Mouse (Mus musculus): Measurements from ENCODE around the gene H3f3b.
A peak's percentile ranks its signal among the peaks of the same experiment; 100 is the strongest.

Gene H3f3b

DNA sequence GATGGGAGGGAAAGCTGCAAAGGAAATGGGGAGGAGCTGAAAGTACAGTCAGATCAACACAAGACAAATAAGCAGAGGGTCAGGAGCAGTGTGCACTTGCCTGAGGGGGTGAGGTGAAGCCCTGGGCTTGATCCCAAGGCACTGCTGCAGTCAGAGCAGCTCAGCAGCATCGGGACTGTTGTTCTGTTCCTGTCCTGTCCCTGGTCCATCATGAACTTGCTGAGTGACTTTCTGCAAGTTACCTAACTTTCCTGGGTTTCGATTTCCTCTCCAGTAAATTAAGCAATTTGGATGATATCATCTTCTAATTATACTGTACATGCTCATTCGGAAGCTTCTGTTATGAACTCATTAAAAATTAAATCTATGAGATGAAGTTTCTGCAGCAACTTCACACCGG lies at the start of gene H3f3b:
Gene H3f3b, minus strand, starts transcription at position 207 of the 400 bp plus-strand sequence.
- DNase-seq (ENCODE audit: low read depth in 2 of 2, low spot score in 2 of 2), result no peak

DNA sequence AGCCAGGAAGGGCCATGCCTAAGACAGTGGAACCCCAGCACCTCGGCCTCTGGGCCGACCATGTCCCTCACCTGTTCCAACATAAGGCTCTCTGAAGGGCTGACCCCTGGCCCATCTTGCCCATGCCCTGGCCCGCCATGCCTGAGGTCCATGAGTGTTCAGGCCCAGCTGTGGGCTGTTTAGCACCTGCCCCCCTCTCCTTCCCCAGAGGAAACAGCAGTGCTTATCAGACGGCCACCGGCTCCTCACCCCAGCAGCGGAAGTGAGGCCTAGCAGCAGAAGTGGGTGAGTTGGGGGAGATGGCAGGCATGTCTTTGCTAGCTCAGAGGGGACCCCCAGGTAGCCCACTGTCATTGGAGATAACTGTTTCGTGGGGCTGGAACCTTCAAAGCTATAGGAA lies 49.1 kb upstream of the H3f3b start:
- peak; percentile 15 to 39 for DNase-seq (ENCODE audit: low read depth in 2 of 2, low spot score in 2 of 2)

DNA sequence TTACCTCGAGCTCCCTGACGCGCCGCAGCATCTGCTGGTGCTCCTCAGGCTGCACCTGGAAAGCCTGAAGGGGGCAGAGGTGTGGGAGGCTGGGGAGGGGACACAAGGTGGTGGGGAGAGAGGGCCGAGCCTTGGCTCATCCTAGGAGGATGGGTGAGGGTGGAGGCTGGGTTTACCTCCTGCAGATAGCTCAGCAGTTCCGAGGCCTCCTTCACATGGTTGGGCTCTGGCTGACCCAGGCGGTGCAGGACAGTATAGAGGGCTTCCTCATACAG lies 48.4 kb upstream of the H3f3b start:
- DNase-seq (ENCODE audit: low read depth in 2 of 2, low spot score in 2 of 2), result no peak

DNA sequence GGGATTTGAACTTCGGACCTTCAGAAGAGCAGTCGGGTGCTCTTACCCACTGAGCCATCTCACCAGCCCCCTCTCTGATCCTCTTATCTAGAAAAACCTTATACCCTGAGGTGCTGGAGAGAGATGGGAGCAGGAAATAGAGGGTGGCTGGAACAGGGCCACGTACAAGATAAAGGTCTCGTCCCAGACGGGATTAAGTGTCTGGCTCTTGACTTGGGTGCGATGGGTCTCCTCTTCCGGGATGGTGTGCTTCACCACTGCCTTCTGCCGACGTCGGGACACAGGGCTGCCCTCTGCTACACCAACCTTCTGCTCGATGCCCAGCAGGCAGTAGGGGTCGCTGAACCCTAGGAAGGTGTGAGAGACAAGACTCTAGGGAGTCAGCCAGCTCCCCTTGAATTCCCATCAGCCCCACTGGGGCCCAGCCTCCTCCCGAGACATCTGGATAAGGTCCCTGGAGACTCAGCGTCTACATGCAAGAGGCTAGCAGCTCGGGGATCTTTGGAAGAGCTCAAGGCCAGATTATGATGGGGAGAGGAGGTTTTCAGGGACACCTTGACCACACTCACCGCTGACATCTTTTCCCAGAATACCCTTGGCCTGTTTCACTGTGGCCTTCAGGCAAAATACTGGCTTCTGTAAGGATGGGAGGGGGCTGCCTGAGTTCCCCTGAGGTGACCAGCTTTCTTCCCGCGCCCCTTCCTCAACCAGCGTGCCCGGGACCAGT lies 47.9 kb upstream of the H3f3b start:
- DNase-seq (ENCODE audit: low read depth in 2 of 2, low spot score in 2 of 2), result no peak

DNA sequence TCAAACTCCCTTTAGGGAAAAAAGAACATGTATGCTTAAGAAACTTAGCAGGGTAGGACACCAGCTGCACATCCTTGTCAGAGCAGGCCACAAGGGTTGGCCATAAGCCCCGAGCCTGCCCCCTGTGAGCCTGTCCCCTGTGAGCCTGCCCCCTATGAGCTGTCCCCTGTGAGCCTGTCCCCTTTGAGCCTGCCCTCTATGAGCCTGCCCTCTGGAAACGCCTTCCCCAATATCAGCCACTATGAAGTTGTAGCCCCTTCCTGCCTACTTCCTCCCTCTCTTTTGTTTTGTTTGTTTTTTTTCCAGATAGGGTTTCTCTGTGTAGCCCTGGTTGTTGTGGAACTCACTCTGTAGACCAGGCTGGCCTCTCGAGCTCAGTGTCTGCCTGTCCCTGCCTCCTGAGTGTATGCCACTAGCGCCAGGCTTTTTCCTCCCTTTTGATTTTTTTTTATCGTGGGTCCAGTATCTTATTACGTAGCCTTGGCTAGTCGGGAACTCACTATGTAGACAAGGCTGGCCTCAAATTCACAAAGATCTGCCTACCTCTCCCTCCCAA lies 46.8 kb upstream of the H3f3b start:
- no peak for DNase-seq (ENCODE audit: low read depth in 2 of 2, low spot score in 2 of 2)

DNA sequence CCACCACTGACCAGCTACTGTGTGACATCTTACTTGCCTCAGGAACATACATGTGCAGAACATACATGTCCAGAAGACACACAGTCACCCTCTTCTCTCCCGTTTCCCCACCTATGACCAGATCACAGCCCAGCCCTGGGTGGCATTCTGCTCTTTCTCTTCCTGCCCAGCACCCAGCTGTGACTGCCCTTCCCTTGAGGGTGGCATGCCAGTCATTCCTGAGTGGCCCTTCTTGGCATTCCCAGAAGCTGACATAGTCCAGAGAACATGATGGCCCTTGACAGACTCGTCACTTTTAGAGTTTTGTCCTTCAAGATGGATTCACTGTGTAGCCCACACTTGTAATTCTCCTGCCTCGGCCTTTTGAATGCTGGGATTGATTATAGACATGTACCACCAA lies 44.8 kb upstream of the H3f3b start:
- no peak for DNase-seq (ENCODE audit: low read depth in 2 of 2, low spot score in 2 of 2)

DNA sequence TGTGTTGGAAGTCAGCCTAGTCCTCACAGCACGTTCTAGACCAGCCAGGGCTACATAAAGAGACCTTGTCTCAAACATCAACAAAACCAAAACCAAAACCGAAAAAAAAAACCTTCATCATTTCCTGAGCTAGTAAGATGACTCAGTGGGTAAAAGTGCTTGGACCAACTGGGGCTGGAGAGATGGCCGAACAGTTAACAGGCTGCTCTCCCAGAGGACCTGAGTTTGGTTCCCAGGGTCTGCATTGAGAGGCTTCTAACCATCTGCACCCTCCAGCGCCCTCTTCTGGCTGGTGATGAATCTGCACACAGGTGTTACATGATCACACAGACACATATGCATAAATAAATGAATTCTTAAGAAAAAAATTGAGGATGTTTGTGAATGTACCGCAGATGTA lies 43.7 kb upstream of the H3f3b start:
- DNase-seq (ENCODE audit: low read depth in 2 of 2, low spot score in 2 of 2), result peak; percentile 36 to 52

DNA sequence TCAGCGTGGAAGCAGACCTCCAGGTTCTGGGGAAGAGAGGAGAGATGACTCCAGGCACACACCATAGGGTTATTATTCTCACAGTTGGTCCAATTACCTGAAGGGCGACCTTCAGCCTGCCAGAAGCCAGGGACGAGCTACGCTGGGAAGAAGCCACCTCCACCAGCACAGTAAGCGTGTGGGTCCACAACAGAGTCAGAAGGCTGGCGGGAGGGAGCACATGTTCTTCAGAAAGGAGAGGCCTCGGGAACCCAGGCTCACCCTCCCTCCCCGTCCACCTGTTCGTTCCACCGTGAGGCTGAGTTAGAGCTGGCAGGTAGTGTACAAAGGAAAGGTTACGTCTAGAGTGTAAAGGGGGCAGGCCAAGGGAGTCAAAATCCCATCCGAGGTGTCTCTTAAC lies 37.6 kb upstream of the H3f3b start:
- no peak for DNase-seq (ENCODE audit: low read depth in 2 of 2, low spot score in 2 of 2)

DNA sequence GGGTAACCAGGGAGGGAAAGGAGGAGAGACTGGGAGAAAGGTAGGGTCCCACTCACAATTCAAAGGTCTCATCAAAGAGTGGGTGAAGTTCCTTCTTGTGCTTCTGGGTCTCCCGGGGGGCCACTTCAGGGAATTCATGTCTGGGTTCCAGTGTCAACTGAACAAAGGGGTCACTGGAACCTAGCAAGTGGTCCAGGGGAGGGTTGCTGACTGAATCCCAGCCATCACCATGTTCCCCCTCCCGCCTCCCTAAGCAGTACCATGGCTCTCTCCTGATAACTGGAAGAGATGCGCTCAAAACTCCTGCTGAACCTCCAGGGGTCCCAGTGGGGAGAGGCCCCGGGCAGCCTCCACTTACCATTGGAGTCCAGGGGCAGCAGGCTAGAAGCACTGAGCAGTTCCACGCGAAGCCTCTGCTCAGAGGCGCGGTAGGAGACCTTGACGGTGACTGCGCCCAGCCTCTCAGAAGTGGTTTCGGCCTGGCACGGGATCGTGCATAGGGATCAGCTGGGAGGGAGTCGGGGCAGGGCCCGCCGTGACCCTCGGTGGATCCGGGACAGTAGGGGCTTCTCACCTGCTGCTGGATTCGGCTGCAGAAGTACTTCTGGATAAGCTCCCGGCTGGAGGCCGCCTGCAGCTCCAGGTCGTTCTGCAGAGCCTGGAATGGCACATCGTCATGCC lies 36.6 kb upstream of the H3f3b start:
- DNase-seq (ENCODE audit: low read depth in 2 of 2, low spot score in 2 of 2), result no peak

DNA sequence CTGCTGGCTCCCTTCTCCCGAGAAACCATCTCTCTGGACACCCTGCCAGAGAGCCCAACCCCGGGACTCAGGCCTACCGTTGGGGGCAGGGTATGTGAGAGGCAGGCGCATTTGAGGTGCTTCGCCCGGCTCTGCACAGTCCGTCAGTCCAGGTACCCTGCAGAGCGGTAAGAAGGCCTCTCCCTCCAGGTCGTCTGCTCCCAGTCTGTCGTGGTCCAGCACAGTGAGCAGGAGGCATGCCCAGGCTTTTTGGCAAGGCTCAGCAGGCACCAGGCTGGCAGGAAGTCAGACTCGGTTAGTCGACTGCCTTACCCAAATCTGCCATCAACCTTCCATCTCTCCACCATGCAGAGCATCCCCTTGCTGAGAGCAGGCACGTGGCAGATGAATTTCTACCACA lies 35.8 kb upstream of the H3f3b start:
- no peak for DNase-seq (ENCODE audit: low read depth in 2 of 2, low spot score in 2 of 2)

DNA sequence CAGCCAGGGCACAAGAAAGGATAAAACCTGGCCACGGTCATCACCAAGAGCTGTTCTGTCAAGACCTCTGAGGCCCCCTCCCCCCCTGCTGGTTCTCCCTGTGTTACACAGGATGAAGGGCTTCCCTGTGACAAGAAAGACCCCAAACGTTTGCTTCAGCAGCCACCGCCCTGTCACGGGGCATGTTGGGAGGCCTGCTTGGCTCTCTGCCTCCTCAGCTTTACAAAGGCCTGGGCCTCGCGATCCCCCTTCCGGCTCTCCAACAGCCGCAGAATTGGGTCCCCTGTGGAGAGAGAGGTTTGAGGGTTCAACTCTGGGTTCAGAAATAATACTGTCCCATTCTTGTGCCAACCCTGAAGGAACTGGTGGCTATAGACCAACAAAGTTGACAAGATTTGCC lies 34.8 kb upstream of the H3f3b start:
- DNase-seq (ENCODE audit: low read depth in 2 of 2, low spot score in 2 of 2), result no peak

DNA sequence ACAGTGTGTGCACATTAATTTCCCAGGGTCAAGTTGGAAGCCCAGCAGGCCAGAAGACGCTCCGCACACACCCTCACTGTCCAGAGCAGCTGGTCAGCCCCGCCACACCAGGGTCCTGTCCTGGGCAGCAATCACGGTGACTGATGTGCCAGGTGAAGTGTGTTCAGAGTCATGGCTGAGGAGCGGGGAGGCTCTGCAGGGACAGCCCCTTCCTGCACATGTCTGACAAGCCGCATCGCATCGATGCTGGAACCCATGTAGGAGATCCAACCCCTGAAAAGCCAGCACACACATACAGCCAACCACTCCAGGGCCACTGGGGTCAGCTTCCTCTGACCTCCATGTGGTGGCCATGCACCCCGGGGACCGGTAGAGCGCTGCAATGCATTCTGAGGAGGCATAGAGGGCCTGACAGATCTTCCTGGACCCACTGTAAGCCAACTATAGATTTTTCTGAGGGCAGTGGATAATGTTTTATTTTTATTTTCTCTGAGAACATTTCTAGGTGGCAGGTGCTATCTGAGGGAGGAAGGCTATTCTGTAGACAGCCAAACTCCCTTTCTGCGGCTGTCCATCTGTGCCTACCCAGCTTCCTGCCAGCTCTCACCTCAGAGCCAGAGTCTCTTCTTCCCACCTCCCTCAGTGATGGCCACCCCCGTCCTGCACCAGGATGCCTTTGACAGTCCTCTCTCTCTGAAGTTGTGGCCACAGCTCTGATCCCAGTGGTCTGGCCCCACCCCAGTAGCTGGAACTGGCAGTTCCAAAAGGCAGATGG lies 34.1 kb upstream of the H3f3b start:
- DNase-seq (ENCODE audit: low read depth in 2 of 2, low spot score in 2 of 2), result no peak

DNA sequence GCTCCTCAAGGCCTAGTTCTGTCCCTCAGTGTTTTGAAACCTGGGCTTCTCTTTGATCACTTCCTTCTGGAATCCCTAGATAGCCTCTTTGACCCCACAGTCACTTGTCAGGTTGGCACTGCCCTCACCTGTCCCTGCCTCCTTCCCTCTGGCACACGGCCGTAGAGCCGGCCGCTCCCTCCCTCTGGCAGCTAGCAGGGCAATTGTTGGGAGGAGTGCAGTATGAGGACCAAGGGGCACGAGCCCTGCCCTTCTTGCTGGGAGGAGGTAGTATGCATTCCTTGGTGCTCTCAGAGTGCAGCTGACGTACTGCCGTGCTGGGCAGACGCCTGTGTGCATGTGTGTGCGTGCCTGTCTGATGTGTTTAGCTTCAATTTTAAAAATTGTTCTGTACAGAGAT lies 32.8 kb upstream of the H3f3b start:
- DNase-seq (ENCODE audit: low read depth in 2 of 2, low spot score in 2 of 2), result no peak

DNA sequence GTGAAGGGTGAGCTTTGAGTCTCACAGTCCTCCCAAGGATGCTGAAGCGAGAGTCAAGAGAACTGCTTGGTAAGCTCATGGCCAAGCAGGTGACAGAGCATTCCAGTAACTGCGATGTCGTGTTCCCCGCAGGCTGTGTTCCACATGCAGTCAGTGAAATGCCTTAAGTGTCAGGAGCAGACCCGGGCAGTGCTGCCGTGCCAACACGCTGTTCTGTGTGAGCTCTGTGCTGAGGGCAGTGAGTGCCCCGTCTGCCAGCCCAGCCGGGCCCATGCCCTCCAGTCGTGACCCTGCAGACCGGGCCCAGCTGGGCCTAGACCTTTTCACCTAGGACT lies 31.9 kb upstream of the H3f3b start:
- no peak for DNase-seq (ENCODE audit: low read depth in 2 of 2, low spot score in 2 of 2)

DNA sequence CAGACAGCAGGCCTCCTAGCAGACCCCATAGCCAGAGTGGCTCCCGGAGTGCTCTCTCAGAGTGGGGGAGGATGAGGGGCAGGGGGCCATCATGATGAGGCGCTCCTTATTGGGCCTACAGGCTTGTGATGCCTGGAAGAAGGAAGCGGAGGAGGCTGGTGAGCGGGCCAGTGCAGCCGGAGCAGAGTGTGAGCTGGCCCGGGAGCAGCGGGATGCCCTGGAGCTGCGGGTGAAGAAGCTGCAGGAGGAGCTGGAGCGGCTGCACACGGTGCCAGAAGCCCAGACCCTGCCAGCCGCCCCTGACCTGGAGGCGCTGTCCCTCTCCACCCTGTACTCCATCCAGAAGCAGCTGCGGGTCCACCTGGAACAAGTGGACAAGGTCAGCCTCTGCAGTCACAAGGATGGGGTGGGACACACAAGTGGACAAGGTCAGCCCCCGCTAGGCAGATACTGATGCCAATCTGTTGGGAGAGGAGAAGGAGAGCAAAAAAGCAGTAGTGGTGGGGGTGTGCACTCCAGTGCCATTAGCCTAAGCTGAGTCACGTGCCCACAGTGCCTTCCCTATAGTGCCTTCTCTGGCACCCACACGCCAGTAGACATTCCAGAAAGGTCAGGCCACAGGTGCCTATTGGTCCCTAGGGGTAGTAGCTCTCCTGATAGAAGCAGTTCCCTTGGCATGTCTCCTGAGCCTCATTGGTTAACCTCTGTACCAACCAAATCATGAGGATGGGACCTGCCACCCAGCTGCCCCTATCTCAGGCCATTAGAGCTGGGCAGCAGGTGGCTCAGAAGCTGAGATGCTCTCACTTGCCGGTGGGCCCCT lies 31.3 kb upstream of the H3f3b start:
- no peak for DNase-seq (ENCODE audit: low read depth in 2 of 2, low spot score in 2 of 2)

DNA sequence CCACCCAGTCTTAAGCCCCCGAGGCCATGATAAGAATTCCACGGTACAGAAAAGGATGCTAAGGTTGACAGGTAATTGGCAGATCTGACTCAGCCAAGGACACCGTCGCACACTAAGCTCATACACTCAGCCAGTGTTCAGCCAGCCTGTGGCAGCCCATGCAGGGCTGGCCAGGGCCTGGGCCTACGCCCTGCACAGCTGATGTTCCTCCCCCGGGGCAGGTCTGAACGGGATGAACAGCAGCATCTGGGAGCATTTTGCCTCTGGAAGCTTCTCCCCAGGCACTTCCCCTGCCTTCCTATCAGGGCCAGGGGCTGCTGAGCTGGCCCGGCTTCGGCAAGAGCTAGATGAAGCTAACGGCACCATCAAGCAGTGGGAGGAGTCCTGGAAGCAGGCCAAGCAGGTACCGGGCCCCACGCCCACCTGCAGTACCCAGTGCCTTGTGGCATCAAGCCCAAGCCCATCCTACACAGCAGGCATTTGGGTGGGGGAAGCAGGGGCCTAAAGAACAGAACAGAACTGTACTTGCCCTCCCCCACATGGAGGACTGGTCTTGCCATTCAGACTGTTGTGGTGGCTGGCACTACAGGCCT lies 30.4 kb upstream of the H3f3b start:
- DNase-seq (ENCODE audit: low read depth in 2 of 2, low spot score in 2 of 2), result no peak

DNA sequence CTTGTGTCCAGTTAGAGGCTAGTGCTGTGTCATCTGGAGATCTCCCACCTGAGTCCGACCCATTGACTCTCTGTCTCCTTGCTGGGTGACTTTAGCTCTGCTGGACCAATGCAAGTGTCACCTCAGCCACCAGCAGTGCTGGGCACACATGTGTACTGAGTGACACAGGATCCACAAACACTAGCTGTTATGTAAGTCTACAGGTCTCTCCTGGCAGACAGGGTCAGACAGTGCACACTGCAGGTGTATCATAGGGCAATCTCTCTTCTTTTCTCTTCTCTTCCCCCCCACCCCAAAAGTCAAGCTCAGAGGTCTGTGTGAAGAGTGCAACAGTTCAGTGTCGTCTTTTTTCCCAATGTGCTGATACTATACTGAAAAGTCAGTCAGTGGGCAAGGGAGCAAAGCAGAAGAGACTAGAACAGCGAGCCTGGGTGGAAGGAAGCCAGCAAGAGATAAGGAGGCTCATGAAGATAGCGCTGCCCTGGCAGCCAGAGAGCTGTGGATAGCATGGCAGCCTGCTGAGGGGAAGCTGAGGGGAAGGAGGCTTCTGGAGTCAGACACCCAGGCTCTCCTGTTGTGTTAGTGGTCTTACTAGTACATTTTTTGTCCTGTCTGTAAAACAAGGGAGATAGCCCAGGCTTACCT lies 29.6 kb upstream of the H3f3b start:
- DNase-seq (ENCODE audit: low read depth in 2 of 2, low spot score in 2 of 2), result no peak

DNA sequence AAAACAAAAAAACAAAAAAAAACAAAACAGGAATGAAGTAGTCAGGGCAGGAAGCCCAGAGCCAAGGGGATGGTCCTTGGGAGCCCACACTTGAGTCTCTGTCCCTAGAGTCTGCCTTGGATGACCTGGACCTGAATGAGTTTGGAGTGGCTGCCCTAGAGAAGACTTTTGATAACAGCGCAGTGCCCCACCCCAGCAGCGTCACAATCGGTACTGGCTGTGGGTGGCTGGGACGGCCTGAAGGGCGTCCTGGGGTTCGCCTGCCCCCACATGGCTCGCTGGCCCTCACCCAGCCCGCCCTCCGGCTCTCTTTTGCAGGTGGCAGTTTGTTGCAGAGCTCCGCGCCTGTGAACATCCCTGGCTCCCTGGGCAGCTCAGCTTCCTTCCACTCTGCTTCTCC lies 28.1 kb upstream of the H3f3b start:
- no peak for DNase-seq (ENCODE audit: low read depth in 2 of 2, low spot score in 2 of 2)

DNA sequence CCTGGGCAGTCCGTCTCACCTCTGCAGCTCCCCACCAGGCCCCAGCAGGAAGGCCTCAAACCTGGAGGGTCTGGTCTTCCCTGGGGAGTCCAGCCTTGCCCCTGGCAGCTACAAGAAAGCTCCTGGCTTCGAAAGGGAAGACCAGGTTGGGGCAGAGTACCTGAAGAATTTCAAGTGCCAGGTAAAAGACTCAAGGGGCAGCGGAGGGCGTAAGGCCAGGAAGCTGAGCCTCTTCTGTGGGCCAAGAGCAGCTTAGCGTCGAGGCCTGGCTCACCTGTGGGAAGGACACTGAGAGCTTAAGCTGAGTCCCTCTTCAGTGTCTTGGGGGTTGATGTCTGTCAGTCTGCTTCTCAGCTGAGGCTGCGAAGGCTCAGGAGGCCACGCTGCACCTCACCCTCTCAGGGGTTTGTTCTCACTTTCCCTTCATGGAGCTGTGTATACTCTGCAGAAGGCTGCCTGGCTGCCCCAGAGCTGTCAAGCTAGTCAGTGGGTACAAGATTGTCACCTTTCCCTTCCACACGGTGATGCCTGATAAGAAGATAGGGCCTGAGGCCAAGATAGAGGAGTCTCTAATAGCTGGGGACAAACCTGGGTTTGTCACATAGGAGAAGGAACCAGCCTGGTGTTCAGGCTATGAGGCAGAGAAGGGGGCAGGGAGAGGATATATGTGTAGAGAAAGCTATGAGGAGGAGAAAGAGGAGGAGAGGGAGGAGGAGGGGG lies 25.9 kb upstream of the H3f3b start:
- no peak for DNase-seq (ENCODE audit: low read depth in 2 of 2, low spot score in 2 of 2)

DNA sequence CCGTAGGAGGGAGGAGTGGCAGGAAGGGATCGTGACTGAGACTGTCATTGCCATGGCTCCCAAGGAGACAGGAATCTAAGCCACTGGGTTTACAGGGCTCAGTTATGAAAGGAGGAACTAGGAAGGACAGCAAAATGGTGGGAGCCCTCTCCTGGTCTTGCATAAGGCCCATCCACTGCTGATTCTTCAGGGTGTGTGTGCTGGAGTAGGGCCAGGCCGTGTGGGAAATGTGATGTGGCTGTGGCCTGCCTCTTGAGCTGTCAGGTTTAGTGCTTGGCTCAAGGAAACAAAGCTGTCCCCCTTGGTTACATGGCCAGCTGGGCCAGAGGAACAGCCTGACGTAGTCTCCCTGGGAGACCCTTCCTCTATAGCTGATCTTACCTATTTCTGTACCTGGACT lies 22.4 kb upstream of the H3f3b start:
- no peak for DNase-seq (ENCODE audit: low read depth in 2 of 2, low spot score in 2 of 2)

Measured in CD8-positive naive resting alpha-beta T cell, adult 2 months (primary cell).